Mouse (Mus musculus) midbrain, postnatal 0 days (tissue): ENCODE measurements at regions not wholly inside any gene's neighbourhood (a gene's known extent, or its start where the extent isn't known, plus 50 kb on each side); places are given as distances from the start of the nearest gene placed in this dataset.

Experiments used
- ATAC-seq: fragments of 200-750 bp; cut with Nextera tagmentation; 2 replicates; pipeline ENCODE4 v1.8.0; 2017; ENCODE audit warnings: moderate number of reproducible peaks, mild to moderate bottlenecking, moderate TSS enrichment, moderate library complexity; ENCODE audit not compliant: low FRiP score
- DNase-seq: peaks from one replicate; pipeline ENCODE4 v3.0.0-alpha.2; 2015; ENCODE audit warnings: low spot score
- H3K27ac ChIP-seq: fragments of 300-500 bp; sonication (generic); 2 replicates; pipeline ENCODE4 v1.5.1; 2014; ENCODE audit warnings: low read depth, mild to moderate bottlenecking, low read length, mixed read lengths
- H3K27me3 ChIP-seq: fragments of 300-500 bp; sonication (generic); 2 replicates; pipeline ENCODE4 v1.6.1; 2014; ENCODE audit warnings: low read length, control low read depth, mixed read lengths; ENCODE audit not compliant: insufficient read depth
- H3K36me3 ChIP-seq: fragments of 300-500 bp; sonication (generic); 2 replicates; pipeline ENCODE4 v1.6.1; 2014; ENCODE audit warnings: low read length, control low read depth, mixed read lengths; ENCODE audit not compliant: insufficient read depth
- H3K4me1 ChIP-seq: fragments of 300-500 bp; sonication (generic); 2 replicates; pipeline ENCODE4 v1.6.1; 2014; ENCODE audit warnings: mild to moderate bottlenecking, control low read depth, antibody characterized with exemption, low read length, mixed read lengths; ENCODE audit not compliant: insufficient read depth
- H3K4me2 ChIP-seq: fragments of 300-500 bp; sonication (generic); 2 replicates; pipeline ENCODE4 v1.6.1; 2014; ENCODE audit warnings: low read depth, mild to moderate bottlenecking, low read length, mixed read lengths; ENCODE audit not compliant: poor library complexity, severe bottlenecking
- H3K4me3 ChIP-seq: fragments of 300-500 bp; sonication (generic); 2 replicates; pipeline ENCODE4 v1.5.1; 2014; ENCODE audit warnings: low read depth, mild to moderate bottlenecking, low read length, moderate library complexity
- H3K9ac ChIP-seq: fragments of 300-500 bp; sonication (generic); replicated peaks from 2 replicates; pipeline ENCODE4 v1.6.1; 2014; ENCODE audit warnings: mild to moderate bottlenecking, low read length, moderate library complexity, mixed read lengths; ENCODE audit not compliant: poor library complexity, severe bottlenecking
- H3K9me3 ChIP-seq: fragments of 300-500 bp; sonication (generic); 2 replicates; pipeline ENCODE4 v1.6.1; 2016; ENCODE audit warnings: low read length, control low read depth
- CTCF ChIP-seq: IDR thresholded peaks from 2 replicates; pipeline ENCODE4 v1.5.1; 2016; ENCODE audit warnings: antibody characterized with exemption, mild to moderate bottlenecking
- WGBS: fragments of 180-500 bp; shearing (Covaris S2); extraction: QIAGEN DNeasy Blood & Tissue Kit; methylation state at CpG from one replicate; pipeline ENCODE4 v1.1.7; 2014; 5-methylcytosine and 5-hydroxymethylcytosine counted together

DNA sequence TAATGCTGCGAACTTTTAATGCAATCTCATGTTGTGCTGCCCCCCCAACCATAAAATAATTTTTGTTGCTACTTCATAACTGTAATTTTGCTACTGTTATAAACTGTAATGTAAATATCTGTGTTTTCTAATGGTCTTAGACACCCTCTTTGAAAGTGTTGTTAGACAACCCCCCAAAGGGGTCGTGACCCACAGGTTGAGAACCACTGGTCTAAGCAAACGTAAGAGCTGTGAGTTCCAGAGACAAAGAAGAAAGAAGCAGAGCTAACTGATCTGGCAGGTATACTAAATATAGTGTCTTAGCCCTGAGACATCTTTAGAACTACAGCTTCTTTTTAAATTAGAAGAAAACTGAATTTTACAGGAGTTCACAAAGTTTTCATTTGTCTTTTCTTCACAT, 400.9 kb upstream of the Rgma start:
- H3K9me3 ChIP-seq, result no peaks in the 10 kb centered on the region
- no peak overlapping the region for H3K27ac ChIP-seq
- H3K27me3 ChIP-seq, result no peaks in the 10 kb centered on the region
- no peak overlapping the region for H3K4me2 ChIP-seq
- WGBS, result 88% methylated on average over 3 of the region's 3 CpGs
- TF ChIP-seq CTCF, result no peak
- ATAC-seq (no peak), DNase-seq (no peak)
- H3K4me3 ChIP-seq, result no peak overlapping the region
- no peaks in the 10 kb centered on the region for H3K4me1 ChIP-seq
- H3K36me3 ChIP-seq, result no peaks in the 10 kb centered on the region
- H3K9ac ChIP-seq, result no peak overlapping the region

DNA sequence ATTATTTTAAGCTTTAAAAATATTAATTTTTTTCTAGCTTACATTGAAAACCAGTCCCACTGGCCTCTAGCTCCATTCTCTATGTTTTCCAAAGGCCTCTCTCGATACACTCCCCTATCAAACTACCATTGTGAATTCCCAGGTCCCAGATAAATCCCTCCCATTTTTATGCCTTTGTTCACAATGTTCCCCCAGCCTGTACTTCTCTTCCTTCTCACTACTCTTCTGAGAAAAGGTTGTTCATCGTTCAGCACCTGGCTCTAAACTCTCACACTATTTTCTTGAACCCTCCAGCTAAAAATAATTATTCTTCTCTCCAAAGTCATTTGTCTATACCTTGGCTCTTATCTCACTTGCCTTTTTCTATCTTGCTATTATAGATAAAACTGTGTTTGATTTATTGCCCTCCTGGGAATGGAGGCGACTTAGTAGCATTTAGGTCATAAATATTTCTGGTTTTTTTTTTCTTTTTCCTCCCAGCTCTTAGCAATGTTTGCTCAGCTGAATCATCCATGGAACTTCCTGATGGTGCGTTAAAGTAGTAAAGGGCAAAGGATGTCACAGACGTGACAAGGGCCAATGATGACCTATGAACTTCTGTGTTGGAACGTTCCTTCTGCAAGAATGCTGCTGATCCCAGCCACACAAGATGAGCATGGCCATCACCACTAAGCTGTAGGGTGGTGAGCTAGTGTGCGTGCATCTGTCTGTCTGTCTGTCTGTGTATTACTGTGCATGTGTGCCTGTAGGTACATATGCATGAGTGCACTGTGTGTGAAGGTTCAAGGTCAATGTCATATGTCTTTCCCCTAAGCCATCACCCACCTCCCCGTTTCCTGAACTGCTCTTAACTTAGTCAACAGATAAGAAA, 384.5 kb upstream of the Rgma start:
- Histone ChIP-seq H3K27ac (no peak overlapping the region), H3K36me3 (no peaks in the 10 kb centered on the region), H3K4me2 (no peak overlapping the region), H3K4me1 (no peaks in the 10 kb centered on the region), H3K9me3 (no peaks in the 10 kb centered on the region), H3K4me3 (no peak overlapping the region), H3K27me3 (no peaks in the 10 kb centered on the region), H3K9ac (no peak overlapping the region)
- ATAC-seq (no peak), DNase-seq (peak; percentile 19)
- no peak for TF ChIP-seq CTCF
- WGBS, result 78% methylated on average over 8 of the region's 8 CpGs

DNA sequence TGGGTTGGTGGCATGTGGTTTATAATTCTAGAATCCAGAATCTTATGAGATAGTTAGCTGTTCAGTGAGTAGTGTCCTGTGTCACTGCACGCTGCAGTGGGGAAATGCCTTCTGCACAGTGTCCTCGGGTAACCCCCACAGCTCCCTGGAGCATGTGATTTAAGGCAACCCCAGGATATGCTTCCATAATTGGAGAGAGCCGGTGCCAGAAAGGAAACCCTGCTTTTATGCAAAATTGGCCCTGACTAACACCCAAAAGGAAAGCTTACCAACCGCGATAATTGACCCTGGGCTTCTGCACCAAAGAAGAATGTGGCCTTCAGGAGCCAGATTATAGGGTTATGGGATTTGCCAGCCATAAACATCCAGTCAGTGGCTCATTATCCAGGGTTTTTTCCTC, 376.9 kb upstream of the Rgma start:
- Histone ChIP-seq H3K27ac (no peak overlapping the region), H3K9me3 (no peaks in the 10 kb centered on the region), H3K4me1 (no peaks in the 10 kb centered on the region), H3K27me3 (no peaks in the 10 kb centered on the region), H3K9ac (no peak overlapping the region), H3K4me3 (no peak overlapping the region), H3K4me2 (no peak overlapping the region), H3K36me3 (no peaks in the 10 kb centered on the region)
- TF ChIP-seq CTCF, result no peak
- DNase-seq (no peak), ATAC-seq (no peak)
- 34% methylated on average over 5 of the region's 5 CpGs for WGBS

DNA sequence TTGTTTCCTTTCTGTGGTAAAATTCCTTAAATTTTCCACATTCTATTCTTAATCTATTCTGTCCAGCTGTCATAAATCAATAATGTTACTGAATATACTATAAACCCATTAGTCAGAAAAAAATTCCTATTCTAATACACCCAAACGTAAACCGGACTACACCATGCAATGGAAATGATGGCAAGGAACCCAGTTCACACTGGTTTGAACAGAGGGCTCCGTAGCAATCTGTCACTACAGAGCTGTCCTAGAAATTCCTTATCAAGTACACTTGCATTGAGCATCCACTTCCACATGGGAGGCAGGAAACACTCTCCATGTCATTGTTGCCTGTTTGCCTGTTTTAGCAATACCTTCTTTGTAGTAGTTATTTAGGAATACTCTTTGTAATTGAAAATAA, 356.2 kb upstream of the Rgma start:
- no peak for TF ChIP-seq CTCF
- H3K36me3 ChIP-seq, result no peaks in the 10 kb centered on the region
- WGBS, result 92% methylated on average over 3 of the region's 3 CpGs
- ATAC-seq (no peak), DNase-seq (no peak)
- no peaks in the 10 kb centered on the region for H3K27me3 ChIP-seq
- no peak overlapping the region for H3K4me3 ChIP-seq
- no peak overlapping the region for H3K9ac ChIP-seq
- no peak overlapping the region for H3K27ac ChIP-seq
- no peaks in the 10 kb centered on the region for H3K4me1 ChIP-seq
- H3K9me3 ChIP-seq, result no peaks in the 10 kb centered on the region
- no peak overlapping the region for H3K4me2 ChIP-seq

DNA sequence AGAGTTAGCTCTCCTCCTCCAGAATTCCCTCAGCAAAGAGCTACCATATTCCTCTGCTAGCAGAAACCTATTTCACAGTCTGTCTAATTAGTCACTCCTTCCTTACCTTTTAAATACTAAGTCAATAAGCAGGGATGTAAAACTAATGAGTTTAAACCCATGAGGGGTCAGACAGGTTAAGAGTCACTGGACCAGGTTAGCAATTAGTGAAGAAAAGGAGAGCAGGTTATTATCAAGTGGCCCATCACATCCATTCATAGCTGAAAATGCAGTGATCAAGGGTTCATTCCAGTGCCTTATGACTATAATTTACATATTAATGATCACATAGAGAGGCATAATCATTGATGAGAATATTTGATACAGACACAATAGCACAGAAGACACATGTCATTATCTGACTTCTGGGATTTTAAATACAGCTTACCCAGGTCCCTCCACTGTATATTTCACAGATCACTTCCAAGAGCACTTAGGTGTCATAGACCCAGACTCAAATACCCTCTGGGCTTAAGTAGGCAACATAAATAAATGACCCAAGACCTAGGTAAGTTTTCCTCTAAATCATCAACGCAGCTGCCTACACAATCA, 355.4 kb upstream of the Rgma start:
- H3K27me3 ChIP-seq, result no peaks in the 10 kb centered on the region
- DNase-seq (no peak), ATAC-seq (no peak)
- WGBS, result 39% methylated on average over 1 of the region's 1 CpGs
- no peaks in the 10 kb centered on the region for H3K4me1 ChIP-seq
- H3K4me3 ChIP-seq, result no peak overlapping the region
- H3K9ac ChIP-seq, result no peak overlapping the region
- no peaks in the 10 kb centered on the region for H3K9me3 ChIP-seq
- H3K27ac ChIP-seq, result no peak overlapping the region
- H3K4me2 ChIP-seq, result no peak overlapping the region
- no peak for TF ChIP-seq CTCF
- no peaks in the 10 kb centered on the region for H3K36me3 ChIP-seq

DNA sequence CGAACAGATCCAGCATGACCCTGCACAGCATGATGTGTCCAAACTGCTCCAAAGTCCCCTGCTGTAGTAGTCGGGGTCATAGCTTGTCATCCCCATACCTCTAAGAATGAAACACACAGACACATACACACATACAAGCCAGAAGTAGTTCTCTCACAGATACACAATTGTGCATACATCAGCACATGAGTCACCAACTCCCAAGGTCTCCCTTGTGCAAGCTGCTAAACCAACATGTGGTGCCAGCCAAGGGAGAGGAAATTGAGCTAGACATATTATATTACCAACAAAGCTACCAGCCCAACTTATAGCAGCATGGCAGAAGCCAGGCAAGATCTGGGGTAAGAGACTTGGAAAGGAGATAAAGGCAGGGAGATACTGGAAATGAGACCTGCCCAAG, 353.5 kb upstream of the Rgma start:
- H3K36me3 ChIP-seq, result no peaks in the 10 kb centered on the region

More for the DNA sequence above, 353.5 kb upstream of the Rgma start:
- TF ChIP-seq CTCF, result no peak
- DNase-seq, result no peak
- no peak for ATAC-seq
- no peaks in the 10 kb centered on the region for H3K9me3 ChIP-seq
- H3K27me3 ChIP-seq, result no peaks in the 10 kb centered on the region
- H3K9ac ChIP-seq, result no peak overlapping the region
- no peak overlapping the region for H3K27ac ChIP-seq
- H3K4me1 ChIP-seq, result no peaks in the 10 kb centered on the region
- H3K4me2 ChIP-seq, result no peak overlapping the region
- no peak overlapping the region for H3K4me3 ChIP-seq
- WGBS, result 47% methylated on average over 2 of the region's 2 CpGs
